Mouse (Mus musculus): ENCODE data around the gene Fam187a.

Fam187a gene

DNA sequence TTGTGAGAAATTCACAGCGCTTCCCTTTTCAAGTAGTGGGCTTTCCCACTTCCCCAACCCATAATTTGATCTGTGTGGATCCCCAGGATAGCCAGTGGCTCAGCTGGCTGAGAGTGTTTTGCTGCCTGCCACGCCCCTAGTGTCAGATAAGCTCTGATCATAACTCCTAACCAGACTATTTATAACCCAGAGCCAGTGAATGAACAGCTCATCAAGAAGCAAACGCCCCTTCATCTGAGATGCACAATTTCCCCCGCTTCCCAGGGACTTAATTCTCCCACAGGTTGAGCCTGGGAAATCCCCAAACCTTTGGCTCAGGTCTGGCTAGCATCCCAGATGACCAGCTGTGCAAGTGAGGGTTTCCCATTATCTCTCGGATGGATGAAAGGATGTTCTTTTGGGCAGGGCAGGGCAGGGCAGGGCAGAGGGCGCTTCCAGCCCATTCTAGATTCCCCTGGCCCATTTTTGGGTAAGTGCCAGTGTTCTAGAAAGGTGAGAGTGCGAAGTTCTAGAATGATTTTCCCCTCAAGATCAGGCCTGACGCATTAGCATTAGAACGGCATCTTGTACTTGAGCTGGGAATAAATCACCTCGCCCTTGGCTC is at the start of gene Fam187a:
TSS of gene Fam187a (plus strand) at position 554 of the 604 bp plus-strand sequence.
- DNase-seq: no peak

DNA sequence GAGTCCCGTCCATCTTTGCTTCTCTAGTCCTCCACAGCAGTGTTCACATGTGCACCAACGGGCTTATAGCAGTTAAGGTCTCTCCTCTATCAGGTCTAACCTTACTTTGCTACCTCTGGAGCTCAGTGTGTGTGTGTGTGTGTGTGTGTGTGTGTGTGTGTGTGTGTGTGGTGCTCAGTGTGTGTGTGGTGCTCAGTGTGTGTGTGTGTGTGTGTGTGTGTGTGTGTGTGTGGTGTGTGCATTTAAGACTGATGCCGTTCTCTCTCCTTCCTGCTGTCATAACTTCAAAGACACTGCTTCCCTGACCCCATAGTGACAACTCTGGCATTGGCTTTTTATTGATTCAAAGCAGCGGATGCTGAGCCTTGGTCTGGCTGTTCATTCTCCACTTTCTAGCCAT is 49.4 kb upstream of the Fam187a start, which contains the start of gene Higd1b:
TSS of gene Higd1b (plus strand) at position 301 of the 400 bp plus-strand sequence.
- no peak for DNase-seq

DNA sequence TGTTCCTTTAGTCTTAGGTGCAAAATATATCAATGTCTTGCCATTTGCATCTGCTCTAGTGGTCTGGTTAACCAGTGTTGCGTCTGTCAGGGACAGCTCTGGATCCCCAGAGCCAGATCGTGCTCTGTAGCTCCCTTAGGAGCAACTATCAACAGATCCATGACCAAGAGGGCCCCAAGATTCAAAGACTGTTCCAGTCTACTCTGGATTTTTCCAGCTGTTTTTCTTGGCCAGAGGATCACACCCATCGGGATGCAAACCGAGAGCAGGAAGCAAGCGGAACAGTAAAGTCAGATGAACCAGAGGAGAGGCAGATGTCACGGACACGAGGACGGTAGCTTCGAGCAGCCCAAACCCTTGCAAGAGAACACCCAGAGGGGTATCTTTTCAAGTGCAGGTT is 48.8 kb upstream of the Fam187a start:
- no peak for DNase-seq

DNA sequence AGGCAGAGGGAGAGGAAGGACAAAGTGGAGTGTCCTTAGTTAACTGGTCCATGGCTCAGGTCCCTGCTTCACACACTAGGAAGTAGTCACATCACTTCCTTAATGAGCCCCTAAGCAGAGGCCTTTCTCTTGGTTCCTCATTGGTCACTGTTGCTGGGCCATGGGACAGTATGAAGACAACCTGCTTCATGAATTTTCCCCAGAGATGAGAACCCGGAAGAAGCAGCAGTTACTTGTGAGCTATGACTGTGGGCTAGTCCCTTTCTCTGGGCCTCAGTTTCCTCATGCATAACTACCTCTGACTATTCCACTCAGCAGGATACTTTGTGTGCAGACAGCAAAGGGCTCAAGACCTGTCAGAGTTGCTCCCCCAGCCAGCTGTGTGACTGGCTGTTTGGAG is 47.6 kb upstream of the Fam187a start:
- DNase-seq: no peak

DNA sequence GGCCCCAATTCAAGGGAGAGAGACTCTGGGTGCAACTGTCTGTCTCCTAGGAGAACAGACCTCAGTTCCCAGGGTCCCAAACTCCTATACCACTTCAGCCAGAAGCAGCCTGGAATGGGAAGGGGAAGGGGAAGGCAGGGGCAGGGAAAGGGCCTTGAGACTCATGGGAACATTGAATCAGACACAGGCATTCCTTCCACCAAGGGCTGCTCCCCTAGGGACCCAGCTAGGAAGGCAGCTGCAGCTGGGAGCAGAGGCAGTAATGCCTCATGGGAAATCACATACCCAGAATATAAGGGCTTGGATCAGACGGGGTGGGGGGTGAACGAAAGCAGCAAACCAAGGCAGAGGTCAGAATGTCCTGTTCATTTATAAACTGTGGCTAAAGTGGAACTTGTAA is 46.8 kb upstream of the Fam187a start:
- no peak for DNase-seq

DNA sequence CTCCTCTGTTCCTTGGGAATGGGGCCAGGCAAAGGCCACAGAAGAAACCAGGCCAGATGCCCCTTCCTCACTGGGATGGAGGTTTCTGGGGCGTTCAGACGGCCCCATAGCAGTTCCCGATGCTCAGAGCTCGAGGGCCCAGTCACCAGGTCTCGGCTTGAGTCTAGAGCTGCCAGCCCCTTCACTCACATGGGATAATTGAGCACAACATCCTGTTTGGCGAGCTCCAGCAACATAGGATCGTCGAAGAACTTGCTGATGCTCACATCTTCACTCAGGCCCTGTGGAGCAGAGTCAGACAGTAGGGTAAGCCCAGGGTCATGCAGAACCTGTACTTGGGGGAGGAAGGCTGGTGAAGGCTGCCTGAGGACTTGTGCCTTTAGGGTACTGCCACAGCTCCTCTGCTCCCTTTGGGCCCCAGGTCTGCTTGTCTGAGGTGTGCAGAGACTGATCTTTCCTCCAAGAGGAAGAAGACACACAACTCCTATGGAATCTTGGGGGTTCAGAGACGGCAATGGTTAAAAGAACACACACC is 46.3 kb upstream of the Fam187a start:
- no peak for DNase-seq

DNA sequence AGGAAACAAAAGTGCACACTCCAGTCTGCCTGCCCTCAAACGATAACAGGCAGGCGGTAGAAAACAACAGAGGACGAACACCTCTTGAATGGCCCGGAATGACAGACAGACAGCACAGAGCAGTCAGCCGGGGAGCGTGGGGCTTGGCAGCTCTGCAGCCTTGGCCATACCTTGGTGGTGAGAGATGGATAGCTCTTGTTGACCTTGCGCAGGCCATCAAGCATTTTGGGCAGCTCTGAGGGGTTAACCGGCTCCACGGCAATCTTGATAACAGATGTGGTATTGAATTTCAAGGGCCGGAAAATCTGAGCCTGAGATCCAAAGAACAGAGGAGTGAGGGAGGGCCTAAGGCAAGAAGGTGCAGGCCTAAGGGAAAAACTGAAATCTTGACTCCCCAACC is 39.0 kb upstream of the Fam187a start:
- DNase-seq: no peak

DNA sequence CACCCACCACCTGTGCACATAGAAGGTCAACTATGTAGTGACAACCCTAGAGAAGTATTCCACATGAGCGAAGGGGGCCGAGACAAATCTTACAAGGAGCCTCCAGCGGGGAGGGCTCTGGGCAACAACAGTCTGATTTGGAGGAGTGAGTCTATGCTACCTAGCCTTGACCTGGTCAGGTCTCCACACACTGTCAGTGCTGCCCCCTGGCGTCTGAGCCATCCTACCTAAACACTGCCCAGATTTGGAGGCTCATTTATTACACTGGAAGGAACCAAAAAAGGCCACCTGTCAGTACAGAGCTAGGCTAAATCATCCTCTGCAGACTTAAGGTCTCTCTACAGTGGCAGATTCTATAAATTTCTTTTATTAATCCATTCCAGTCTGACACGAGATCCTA is 33.1 kb upstream of the Fam187a start:
- peak; percentile 70 for DNase-seq

DNA sequence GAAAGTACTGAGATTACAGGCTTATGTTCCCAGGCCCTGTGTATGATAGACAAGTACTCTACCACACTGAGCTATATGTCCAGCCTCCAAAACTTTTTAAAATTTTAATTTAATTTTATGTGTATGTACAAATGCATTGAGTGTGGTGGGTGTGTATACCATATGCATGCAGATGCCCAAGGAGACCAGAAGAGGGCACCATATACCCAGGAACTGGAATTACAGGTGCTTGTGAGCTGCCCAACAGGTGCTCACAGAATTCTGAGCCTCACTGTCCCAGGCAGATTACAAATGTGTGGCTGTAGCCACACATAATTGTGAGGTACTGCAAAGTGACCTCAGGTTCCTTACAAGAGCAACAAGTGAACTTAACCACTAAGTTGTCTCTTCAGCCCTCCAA is 31.2 kb upstream of the Fam187a start:
- DNase-seq: no peak

DNA sequence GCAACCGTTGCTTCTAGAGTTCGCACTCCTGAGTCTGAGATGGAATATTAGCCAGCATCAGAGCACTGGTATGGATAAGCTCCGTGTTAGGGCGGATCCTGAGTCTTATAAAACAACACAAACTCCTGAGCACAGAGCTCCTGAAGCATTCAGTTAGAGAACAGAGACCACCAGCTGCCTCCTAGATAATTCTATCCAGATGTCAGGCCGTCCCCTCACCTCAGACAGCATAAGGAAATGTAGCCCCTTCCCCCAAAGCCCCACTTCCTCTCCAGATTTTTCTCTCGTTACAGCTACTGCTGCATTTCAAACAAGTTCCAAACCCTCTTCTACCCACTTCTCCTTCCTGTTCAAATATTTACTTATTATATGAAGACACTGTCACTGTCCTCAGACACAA is 29.0 kb upstream of the Fam187a start:
- DNase-seq: peak; percentile 56

DNA sequence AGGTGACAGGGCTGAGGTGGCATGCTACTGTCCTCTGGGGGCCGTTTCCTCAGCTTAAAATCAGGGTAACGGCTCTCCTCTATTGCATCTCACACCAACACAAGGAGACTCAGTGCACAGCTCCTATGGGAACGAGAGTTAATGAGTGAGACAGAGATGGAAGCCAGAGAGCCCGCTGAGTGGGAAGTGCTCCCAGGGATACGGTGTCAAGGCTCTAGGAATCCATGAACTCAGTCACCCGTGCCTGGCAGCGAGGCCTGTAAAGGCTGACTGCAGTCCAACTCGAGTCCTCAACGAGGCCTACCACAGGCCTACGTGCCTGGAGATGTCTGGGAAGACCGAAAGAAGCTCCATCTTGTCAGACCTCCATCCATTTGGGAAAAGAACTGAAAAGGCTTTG is 26.0 kb upstream of the Fam187a start:
- DNase-seq: no peak

DNA sequence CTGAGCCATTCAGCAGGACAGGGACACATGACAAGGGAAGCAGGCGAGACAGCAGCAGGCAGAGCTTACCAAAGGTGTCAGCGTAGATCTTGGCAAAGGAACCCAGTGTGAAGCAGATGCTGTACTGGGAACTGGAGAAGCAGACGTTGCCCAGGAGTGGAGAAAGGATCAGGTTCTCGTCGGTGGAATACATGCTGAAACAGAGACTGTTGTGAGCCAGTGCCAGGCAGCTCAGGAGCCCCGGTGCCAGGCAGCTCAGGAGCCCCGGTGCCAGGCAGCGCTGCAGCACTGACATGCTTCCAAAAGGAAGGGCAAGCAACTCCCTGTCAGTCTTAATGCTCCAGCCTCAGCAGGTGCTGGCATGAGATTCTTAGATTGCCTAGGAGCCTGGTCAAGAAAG is 25.0 kb upstream of the Fam187a start:
- DNase-seq: no peak

DNA sequence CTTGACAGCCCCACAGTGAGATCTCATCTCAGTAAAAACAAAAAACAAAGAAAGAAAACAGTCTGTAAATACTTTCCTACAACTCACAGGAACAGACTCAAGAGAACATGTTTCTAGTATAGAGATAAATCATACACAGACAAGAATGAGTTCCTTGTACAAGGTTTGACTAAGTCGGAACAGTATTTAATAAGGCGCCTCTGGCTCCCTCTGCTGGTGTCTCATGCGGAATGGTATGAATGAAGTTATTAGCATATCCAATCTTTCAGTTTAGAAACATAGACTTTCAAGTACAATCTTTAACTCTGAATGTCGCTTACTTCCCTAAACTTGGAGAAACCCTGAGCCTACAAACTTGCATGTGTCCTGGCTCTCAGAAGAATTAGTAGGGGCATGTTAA is 20.7 kb upstream of the Fam187a start:
- peak; percentile 88 for DNase-seq

DNA sequence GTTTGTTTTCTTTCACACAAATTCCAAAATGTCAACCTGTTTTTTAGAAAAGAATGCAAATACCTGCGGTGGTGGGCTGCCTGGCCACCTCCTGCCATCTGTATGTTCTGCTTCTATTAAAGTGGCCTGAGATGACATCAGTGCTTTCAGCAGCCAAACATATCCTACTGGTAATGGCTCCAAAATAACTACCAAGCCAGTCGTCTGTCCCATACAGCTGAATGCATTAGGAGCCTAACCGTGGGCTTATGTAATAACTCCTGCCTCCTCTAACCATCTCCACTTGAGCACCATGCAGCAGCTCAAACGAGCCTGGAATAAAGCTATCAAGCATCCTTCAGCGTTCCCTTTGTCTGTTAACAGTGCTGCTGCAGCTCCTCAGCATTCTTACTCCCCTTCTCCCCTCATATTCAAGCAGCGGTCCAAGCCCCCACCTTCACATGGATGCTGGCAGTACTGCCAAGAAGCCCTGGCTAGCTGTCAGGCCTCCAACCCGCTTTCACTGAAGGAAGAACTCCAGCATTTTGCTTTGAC is 10.1 kb upstream of the Fam187a start:
- no peak for DNase-seq

DNA sequence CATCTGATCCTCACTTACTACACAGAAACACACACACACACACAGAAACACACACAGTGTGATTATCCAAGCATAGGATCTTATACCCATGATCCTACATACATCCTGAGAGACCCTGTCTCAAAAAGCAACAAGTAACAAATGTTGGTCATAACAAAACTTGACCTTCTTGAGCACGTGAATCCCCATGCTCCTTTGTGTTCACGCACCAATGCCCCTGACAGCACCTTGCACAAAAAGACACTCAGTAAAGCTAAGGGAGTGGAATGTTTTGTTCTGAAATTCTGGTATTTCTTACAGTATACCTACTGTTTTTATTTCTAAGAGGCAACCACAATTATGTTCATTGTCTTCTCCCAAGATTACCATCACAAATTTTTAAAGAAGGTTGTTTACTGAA is 5.4 kb upstream of the Fam187a start:
- DNase-seq: no peak

DNA sequence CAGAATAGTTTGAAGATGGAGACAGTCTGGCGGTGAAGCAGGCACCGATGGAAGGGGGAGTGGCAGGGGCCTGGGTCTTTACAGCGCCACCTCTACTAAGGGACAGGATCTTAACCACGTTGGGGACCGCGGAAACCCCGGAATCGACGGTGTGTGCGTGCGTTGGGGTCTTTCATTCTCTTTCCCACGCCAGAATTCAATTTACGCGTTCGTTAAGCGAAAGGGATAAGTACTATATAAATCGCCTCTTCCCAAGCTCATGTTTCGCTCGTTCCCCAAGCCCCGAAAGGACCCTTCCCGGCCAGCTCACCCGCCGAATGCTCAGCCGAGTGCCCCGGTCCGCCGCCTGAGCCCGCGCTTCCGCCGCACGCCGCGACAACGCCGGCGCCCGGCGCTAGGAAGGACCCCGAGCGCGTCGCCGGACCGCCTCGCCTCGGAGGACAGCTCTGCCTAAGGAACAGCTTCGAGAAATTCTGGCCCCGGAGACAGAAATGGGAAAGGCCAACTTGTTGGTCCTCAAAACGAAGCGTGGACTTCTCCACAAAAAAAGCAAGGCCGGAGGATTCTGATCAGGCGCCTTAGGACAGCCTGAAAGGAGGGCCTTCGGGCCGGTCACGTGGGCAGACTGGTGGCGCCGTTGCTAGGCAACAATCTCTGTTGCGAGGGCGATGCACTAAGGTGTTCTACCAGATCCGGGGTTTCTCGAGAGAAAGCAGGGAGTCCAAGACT is 4.2 kb upstream of the Fam187a start, which contains the start of the genes Eftud2 and Ccdc103:
TSS of gene Eftud2 (minus strand) at position 401 of the 729 bp plus-strand sequence.
TSS of gene Ccdc103 (plus strand) at position 620 of the 729 bp plus-strand sequence.
- peak; percentile 95 for DNase-seq

DNA sequence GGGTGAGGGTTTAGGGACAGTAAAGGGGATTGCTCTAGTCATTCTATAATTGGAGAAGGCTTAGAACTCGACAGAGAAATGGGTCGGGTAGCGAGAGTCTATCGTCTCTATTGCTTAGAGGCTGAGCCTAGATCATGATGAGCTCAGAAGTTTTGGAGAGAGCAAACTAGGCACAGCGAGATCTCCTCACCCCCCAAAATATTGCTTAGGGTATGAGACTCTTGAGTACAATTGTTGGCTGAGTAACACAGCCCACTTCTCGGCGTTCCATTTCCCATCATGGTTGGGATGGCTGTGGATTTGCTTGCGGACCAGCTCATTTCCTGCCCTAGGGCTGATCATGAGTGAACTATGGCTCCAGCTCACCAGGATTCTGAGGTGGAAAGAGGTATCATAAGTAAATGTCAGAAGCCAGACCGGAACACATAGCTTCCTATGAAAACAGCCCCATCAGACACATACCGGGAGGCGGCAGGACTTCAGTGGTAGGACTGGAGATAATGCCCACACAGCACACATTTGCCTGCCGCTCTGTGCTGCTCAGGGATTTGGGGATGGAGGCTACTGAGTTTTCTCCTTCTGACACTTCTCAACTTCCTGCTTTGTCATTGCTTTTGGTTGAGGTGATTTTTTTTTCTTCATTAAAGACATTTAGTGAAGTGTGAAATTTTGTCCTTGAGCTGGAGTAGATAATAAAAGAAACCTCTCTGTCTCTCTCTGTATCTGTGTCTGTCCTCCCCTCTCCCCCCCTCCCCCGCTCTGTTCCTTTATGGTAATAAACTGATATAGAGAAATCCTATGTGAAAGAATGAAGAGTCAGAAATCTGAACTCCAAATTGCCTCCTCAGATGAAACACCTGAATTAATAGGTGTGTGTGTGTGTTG is 3.4 kb upstream of the Fam187a start:
- DNase-seq: no peak

DNA sequence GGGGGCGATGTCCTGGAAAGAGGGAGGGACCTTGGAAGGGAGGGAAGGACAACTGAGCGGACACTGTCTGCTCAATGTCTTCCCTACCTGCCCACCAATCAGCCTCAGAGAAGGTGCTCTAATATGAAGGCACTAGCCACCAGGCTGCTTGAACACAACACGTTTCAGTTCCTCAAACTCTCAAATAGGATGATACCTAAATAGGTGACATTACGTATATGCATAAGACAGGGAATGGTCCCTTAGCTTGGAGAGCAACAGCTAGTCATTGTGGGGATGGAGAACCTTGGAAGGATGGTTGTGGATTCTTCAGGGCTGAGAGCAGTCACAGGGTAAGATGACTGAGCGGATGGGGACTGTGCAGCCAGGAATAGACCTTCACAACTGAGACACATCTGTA is 2.5 kb downstream of the Fam187a start:
- DNase-seq: no peak

DNA sequence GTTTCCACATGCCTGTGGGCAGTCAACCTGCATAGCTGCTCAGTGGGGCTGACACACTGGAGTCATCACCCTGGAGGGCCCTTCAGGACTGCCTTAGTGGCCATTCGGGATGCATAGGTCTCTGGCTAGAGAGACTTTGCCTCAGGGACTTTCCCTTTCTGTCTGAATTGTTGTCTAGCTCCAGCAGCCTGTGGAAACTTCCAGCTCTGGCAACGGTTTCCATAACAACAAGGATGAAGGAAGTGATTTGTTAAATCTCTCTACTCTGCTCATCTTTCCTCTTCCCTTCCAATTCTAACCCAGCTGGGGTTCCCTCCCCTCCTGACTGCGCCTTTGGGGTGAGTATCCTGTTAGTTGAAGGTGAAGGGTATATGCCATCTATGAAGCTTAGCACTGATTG is 3.2 kb downstream of the Fam187a start:
- DNase-seq: no peak

DNA sequence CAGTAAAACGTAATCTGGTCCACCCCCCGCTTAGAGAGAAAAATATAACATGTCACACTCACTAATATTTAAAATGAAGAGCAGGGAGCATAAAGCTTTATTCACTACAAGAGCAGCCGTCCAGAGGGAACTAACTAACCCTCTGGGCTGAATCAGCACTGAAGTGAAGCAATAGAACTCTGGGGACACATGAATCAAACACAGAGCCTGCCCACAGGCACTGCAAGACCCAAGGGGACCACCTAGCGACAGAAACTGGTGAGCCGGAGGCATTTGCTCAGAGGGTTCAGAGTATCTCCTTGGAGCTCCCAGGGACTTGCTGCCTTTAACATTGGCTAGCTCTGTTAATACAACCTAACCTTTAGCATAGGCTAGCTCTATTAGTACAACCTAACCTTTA is 5.1 kb downstream of the Fam187a start:
- DNase-seq: no peak

DNA sequence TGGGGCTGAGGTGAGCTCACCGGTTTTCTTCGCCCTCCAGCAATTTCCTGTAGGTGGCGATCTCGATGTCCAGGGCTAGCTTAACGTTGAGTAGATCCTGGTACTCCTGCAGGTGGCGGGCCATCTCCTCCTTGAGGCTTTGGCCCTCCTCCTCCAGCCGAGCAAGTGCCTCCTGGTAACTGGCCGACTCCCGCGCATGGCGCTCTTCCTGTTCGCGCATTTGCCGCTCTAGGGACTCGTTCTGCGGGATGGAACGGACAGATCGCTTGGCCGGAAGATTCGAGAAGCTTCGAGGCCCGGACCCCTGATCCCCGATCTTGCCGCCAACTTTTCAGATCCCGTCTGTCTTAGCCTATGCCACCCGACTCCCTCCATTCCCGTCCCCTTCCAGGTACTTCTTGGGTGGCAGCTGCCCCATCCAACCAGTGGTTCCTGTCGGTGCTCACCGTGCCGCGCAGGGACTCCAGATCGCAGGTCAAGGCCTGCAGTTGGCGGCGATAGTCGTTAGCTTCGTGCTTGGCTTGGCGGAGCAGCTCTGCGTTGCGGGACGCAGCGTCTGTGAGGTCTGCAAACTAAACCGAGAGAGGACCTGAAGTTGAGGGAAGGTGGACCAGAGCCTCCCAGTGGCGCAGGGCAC is 8.2 kb downstream of the Fam187a start:
- DNase-seq: peak; percentile 87

DNA sequence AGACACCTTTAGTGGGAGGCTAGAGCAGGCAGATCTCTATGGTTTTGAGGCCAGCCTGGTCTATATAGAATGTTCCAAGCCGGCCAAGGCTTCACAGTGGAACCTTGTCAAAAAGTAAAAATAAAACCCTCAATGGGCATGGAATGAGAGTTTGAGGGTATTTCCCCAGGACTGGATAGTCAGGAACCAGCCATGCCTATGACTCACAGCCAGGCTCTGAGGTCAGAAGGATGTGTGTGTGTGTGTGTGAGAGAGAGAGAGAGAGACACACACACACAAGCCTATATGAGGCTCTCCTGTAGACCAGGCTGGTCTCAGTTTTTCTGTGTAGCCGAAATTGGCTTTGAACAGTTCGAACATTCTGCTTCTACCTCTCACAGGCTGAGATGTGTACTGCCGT is 9.7 kb downstream of the Fam187a start:
- no peak for DNase-seq

DNA sequence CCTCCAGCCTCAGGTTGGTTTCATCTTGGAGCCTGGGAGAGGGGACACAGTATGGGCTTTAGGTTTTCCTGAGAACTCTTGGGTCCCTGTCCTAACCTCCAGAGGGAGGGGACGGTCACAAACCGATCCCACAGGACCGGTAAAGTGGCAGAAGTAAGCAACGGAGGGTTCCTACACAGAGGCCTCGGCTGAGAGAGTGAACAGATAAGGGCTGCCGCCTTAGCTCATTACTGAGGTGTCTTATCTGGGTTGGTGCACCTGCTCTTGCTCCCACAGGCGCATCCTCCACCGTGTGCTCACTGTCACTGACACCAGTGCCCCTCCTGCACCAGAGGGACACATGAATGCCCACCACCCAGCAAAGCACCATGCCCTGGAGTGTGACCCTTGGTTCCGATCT is 10.8 kb downstream of the Fam187a start:
- no peak for DNase-seq

Measured in embryo, embryonic 11 days (tissue).